Mouse (Mus musculus) T-helper 2 cell (primary cell): Measurements from ENCODE around the gene Zfhx3.
"Not testable (repeated sequence)": the region's sequence is repeated elsewhere in the genome, so short reads cannot be mapped to it uniquely, and the experiment has no call there.

Experiments used
- in situ Hi-C: fragments of 300-600 bp; cut with MboI, MseI; formaldehyde crosslinking; loops from one replicate; pipeline ENCODE4 v1.15.1; 2025; ENCODE audit warnings: high pct_unique_total_duplicates

Gene Zfhx3

GRCm38 (mm10) chr8:107941922-107942694, at the start of gene Zfhx3:
Gene Zfhx3, plus strand, starts transcription at chr8:107942644.
- in situ Hi-C loops: no loop called here

- in situ Hi-C loops: no loop called here
These were observed 23.5 kb upstream of the Zfhx3 start for GRCm38 (mm10) chr8:107918984-107919383.

- in situ Hi-C loops: no loop called here
These were observed 16.3 kb upstream of the Zfhx3 start for GRCm38 (mm10) chr8:107926149-107926548.

DNA sequence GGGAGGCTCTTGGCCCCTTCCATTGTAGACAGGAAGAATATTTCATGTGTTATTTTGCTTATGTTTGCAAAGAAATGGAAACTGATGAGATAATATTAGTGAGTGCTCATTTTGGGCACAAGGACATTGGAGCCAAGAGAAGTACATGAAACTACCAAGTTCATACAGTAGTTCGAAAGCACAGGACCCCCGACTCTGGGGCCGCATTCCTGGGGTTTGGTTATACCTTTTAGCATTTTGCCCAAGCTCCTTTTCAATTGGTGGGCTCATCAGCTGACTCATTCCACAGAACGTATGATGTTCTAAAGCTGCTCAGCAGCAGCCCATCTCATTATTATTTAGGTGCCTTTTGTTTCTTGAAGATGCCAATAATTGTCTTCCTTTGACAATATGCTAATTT, 5.7 kb upstream of the Zfhx3 start:
- in situ Hi-C loops: no loop called here

GRCm38 (mm10) chr8:107938231-107938630, 4.2 kb upstream of the Zfhx3 start:
- in situ Hi-C loops: not testable (repeated sequence)

DNA sequence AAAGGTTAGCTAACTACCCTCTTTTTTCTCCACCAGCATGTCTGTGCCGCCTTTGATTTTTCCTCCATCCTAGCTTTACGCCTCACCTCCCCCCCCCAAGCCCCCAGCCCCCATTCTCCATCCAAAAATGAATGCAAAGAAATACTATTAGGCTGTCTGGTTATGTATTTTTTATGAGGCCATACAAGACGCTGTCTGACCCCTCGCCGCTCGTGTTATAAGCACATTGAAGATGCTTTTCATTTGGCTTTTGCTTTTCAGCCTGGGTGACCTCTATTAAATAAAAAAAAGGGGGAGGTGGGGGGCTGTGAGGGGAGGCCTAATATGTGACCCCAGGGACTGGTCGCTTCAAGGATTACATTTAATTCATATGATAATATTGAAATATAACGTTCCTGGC, 2.3 kb upstream of the Zfhx3 start:
- in situ Hi-C loops: no loop called here

DNA sequence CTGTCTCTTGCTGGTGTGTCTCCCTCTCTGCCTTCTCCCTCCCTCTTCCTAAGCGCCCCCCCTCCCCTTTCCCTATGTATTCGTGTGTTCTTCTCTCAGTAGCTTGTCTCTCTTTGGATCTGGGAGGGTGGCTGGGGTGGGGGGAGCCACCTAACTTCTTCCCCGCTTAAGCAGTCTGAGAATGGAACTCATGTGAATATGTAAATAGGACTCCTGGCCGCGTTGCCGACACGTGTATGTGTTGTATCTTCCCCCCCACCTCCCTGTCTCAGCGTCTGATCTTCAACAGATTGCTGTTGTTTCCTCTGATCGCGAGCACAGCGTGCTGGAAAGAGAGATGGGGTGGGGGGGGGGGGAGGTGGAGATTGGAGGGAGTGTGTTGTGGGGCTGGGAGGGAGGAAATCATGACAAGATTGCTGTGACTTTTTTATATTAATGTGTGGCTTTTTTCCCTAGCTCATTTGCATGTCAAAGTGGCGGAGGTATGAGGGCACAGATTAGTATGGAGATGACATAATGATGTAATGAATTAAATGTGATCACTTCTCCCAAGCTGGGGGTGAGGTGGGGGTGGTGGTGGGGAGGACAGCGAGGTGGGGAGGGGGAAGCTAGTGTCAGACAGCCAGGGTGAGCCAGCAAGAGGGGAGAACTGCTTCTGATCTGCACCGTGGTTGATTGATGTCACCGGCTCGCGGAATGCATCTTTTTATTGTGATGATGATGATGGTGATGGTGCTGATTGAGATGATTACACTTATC, 487 bp downstream of the Zfhx3 start:
- in situ Hi-C loops: no loop called here

- in situ Hi-C loops: no loop called here
These were observed 1.3 kb downstream of the Zfhx3 start for GRCm38 (mm10) chr8:107943550-107944348.

- in situ Hi-C loops: no loop called here
These were observed 2.5 kb downstream of the Zfhx3 start for GRCm38 (mm10) chr8:107944676-107945600.

DNA sequence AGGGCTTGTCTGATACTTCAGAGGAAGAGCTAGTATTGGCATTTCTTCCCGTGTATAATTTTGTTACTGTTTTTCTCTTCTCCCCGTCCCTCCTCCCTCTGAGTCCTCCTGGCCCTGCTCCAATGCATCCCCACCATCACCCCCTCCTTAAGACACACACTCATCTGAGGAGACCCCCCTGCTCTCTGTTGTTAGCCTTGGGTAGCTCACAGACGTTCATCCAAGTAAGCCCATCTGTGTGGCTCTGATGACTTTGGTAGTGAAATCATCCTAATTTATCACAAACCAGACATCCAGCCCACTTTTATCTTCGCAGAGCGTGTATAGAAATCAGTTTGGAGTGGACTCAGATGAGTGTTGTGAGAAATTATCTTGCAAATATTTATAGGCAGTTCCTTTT, 4.4 kb downstream of the Zfhx3 start:
- in situ Hi-C loops: no loop called here

- in situ Hi-C loops: no loop called here
These were observed 13.4 kb downstream of the Zfhx3 start for GRCm38 (mm10) chr8:107955887-107956286.

GRCm38 (mm10) chr8:107957566-107957965, 15.1 kb downstream of the Zfhx3 start:
- in situ Hi-C loops: no loop called here

DNA sequence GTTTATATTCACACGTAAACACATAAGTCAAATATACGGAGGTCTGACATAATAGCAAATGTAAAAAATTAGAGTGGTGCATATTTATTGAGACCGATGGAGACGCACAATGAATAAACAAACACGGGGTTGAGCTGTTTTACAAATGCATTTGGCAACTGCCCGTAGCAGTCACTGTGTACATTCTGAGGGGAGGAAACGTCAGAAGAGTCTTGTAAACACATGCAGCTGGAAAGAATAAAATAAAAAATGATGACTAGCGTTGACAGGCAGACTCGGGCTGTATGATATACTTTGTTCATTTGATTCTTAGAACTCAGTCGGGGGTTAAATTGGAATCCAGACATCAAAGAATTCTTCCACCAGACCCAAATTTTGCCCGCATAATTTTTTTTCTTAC, 18.0 kb downstream of the Zfhx3 start:
- in situ Hi-C loops: no loop called here

DNA sequence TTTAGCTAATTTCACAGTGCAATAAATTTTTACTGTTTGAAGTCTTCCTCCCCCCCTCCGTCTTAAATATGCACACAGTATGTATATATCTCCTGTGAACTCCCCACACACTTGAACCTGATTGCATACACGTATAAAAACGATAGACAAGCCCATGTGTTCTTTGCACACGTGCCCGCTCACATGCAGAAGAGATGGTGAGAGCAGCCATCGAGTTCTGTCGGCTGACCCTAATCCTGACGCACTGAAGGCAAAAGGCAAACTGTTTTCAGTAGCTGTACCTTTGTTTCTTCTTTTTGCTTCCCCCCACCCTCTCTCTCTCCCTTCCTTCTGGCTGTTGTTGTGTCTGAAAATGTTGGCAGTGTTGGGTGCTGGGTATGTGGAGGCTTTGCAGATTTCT, 18.4 kb downstream of the Zfhx3 start:
- in situ Hi-C loops: no loop called here

- in situ Hi-C loops: no loop called here
These were observed 29.8 kb downstream of the Zfhx3 start for GRCm38 (mm10) chr8:107972198-107972597.

DNA sequence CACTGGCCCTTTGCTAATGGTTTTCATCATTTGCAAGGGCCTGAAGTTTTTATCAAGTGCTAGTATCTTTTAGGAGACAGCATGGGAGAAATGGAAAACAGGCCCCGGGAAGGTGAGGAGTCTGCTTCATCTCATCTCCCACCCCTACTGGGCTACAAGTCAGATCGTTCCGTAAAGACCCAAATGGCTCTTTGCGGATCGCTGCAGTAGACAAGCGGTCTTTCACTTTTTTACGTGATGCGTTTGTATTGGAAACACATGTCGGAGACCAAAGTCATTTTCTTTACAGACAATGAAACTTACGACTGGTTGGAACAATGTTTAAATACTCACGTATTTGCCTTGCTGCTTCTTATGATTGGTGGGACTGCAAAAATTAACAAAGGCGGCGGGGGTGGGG, 32.0 kb downstream of the Zfhx3 start:
- in situ Hi-C loops: no loop called here

GRCm38 (mm10) chr8:107978247-107978646, 35.8 kb downstream of the Zfhx3 start:
- in situ Hi-C loops: no loop called here

- in situ Hi-C loops: no loop called here
These were observed 38.2 kb downstream of the Zfhx3 start for GRCm38 (mm10) chr8:107980618-107981017.

- in situ Hi-C loops: no loop called here
These were observed 44.2 kb downstream of the Zfhx3 start for GRCm38 (mm10) chr8:107986629-107987028.

DNA sequence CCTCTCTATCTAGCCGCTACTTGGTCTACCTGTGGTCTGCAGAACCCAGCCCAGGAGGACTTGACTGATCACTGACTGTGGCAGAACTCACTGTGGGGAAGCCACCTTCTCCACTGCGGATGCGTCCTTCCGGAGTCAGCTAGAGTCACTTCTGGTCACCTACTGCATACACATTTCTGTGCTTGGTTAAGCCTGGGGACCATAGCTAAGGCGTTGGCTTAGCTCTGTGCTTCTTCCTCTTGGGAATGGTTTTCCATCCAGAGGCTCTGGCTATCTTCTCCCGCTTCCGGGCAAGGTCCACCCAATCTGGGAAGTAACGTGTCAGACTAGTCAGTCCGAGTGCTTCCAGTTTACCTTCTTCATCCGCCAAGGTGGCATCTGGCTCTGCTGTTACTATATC, 56.4 kb downstream of the Zfhx3 start:
- in situ Hi-C loops: no loop called here

DNA sequence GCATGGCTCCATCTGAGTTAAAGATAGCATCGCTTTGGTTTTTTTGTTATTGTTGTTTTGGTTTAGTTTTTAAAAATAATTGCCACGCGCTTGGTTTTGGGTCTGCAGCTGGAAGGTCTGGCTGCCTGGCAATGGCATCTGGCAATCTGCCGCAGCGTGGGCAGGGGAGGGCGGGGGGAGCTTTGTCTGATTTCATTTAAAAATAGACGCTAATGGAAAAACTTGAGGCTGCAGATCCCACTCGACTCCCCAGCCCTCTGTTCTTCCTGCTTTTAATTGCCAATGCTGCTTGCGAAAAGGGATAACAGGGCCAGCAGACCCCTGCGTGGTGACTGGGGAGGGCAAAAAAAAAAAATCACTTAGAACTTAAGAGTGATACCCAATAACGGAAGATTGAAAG, 69.1 kb downstream of the Zfhx3 start:
- in situ Hi-C loops: no loop called here
